Mouse (Mus musculus): ENCODE measurements around the gene Gins2.

The Gins2 gene

DNA sequence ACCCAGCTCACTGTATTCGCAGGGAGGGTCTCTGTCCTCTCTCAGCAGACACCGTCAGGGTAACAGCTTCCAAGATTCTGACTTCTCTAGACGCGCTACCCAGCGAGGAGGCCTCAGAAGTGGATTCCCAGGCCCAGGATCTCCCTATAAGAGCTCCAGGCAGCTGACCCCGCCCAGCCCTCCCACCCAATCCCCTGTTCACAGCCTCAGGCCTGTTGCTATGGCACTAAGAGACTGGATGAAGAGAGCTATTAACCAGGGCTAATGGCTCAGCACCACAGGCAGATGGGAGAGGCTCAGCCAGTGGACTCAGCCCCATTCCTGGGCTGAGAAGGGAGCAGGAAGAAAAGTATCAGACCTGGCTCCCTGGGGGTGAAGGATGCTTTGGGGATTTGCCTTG lies 13.6 kb upstream of the Gins2 start:
- no peak for DNase-seq (ENCODE audit: low spot score in 2 of 2)

DNA sequence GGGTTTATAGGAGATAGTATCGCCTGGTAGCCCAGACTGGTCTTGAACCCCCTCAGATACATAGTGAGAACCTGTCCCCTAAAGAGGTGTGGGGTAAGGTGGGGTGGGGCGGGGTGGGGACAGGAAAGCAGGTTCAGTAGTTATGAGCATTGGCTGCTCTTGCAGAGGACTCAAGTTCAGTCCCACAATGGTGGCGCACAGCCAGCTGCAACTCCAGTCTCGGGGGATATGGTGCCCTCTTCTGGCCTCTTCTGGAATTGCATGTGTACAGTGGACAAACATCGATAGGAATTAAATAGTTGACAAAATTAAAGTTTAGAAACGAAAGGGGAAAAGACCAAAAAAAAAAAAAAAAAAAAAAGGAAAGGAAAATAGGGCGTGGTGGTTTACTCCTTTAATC lies 10.4 kb upstream of the Gins2 start:
- DNase-seq (ENCODE audit: low spot score in 2 of 2), result peak in 1 of 2 experiments; percentile 83

DNA sequence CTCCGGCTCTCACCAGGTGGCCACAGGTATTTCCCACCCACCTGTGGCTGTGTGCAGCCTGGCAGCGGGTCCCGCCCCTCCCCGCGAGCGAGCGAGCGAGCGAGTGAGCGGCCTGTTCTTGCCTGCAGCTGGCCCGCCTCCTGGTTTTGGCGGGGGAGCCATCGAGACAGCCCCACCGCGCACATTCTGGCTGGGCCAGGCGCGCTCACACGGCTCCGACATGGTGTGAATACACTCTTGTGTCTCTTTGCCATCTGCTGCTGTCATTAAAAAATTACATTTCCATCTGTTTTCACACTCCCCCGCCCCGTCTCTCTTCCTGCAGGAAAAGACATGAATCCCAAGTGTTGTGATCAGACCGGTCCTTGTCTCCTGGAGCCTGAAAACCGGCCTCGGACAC lies 9.5 kb upstream of the Gins2 start:
- peak; percentile 75 to 90 for DNase-seq (ENCODE audit: low spot score in 2 of 2)

DNA sequence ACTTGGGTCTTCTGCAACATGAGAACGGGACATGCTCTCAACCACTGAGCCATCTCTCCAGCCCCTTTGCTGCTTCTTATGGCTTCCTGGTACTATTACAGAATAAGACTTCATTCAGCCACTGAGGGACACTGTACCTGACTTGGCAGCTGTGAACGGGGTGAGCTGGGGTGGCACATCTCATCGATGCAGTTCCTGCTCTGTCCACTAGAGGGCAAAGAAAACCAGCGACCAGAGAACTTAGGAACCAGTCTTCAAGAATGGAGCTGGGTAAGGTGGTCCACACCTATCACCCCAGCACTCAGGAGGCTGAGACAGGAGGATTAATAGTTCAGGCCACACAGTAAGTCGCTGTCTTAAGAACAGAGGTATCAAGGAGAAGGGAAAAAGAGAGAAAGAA lies 6.9 kb upstream of the Gins2 start:
- DNase-seq (ENCODE audit: low spot score in 2 of 2), result peak in 1 of 2 experiments; percentile 55

DNA sequence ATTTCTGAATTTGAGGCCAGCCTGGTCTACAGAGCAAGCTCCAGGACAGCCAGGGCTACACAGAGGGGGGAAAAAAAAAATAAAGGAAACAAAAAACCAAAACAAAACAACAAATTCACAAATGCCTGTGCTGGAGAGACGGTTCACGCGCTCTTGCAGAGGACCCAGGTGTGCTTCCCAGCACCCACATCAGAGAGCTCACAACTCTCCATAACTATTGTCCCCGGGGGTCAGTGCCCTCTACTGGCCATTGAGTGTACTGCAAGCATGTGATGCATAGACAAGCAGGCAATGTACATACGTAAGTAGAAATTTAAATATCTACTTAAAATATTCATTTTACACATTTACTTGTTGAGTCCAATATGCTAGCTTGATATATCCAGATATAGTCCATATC lies 5.5 kb upstream of the Gins2 start:
- DNase-seq (ENCODE audit: low spot score in 2 of 2), result no peak

DNA sequence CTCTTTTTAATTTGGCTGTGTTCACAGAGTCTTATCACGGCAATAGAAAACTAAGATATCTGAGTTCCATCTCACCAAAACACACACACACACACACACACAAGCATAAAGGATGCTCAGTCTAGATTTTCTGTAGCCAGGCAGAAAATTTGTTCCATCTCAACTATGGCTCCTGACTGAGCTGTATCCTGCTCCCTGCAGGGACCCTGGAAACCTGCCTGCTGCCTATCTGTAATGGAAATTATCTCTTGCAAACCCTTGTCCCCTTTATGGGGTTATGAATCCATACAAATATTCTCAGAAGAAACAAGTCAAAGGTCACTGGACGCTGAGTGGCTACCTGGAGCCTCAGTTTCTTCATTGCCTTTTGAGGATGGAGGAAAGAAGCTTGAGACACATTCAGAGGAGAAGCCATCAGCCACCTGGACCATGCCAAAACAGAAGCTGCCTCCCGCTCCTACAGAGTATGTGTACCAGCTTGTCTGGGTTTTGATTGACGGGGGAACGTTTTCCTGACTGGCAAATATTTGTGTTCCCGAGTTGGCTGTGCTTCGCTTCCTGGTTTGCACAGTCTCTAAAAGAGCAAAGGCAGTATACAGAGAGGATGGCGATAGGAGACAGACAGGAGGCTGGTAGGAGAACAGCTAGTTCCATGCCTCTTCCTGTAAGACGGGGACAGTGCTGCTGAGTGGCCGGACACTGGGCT lies 2.6 kb upstream of the Gins2 start:
- DNase-seq (ENCODE audit: low spot score in 2 of 2), result no peak

DNA sequence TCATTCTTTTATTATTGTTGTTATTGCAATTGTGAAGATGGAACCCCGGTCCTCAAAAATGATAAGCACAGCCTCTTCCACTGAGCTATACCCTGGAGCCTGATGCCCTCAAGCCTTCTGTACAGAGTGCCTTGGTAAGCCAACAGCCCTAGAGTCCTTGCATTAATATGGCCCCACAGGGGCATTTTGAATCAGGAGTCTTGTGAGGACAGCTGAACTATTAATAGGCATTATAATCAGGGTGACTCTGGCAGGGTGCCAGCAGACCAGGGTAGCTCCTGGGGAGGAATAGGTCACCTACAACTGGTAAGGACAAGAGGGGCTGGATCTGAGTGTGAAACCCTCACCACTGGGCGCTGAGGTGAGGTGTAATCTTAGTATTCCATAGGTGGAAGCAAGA lies 817 bp upstream of the Gins2 start:
- no peak for DNase-seq (ENCODE audit: low spot score in 2 of 2)

DNA sequence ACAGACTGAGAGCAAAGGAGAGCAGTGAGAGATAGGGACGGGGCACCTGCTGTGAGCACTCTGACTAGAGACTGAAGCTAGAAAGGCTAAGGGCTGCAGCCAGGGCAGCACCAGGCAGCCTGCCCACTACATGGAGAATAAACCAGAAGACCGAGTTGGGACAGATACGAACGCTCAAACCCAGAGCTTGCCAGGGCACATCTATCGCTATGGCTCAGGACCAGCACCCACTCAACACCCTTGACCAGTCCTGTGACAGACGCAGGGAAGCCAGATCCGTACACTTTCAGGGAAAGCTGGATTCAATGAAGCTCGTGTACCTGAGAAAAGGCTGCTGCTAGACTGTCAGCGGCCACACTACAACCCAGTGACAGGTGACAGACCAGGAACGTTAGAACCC lies 3.6 kb downstream of the Gins2 start:
- DNase-seq (ENCODE audit: low spot score in 2 of 2), result no peak

DNA sequence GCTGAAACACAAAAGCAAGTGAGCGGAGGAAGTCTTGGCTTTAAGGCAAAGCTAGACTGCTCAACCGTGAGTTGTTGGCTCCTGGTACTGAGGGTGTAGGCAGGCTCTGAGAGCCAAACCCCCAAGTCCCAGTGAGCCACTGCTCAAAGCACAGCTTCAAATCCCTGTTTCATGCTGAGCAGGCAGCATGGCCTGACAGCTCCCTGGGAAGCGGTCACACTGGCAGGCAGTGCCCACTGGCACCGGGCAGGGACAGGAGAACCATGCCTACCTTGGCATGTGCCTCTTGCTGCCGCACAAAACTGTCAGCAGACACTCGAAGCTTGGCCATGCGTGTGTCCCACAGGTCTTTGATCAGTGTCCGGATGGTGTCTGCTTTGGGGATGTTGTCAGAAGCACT lies 7.3 kb downstream of the Gins2 start:
- no peak for DNase-seq (ENCODE audit: low spot score in 2 of 2)

DNA sequence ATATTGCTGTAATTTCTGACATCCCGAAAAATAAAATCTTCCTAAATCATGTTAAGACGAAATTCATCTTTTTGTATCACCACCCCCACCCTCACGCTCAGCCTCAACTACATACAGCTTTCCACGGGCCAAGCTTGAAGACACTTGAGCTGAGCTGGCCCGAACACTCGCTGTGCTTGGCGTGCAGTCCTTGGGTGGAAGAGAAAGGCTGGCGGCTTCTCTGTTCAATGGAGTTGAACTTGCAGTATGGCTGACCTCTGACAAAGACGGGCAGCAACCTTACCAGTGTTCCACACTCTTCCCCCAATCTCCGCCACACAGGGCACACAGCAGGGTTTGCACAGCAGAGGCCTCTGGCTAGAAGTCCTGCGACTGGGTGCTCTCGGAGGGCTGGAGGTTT lies 7.8 kb downstream of the Gins2 start:
- no peak for DNase-seq (ENCODE audit: low spot score in 2 of 2)

DNA sequence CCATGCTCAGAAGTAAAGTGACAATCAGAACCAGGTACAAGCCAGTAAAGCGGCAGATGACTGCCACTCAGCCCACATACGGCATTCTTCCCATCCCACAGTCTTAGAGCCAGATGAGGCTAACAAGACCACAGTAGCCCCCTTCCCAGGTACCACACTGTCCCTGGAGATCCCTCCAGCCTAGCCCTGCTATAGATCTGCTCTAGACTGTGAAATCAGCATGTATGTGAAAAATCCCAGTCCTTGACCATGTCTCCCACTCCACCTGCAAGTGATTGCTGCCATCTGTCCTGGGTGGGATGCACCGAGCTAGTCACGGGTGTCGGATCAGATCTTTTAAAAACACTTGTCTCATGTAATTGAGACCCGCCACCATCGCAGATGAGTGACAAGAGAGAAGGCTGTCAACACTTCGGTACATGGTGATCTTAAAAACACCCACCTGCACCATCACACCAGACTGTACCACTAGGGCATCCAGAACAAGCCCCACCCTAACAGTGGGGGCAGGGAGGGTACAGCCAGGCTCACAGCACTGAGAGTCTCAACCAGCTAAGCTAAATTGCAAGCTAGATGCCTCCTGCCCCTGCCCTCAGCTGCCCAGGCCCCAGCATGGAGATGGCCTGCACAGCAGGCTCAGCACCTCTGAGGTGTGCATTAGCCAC lies 8.6 kb downstream of the Gins2 start:
- DNase-seq (ENCODE audit: low spot score in 2 of 2), result no peak

DNA sequence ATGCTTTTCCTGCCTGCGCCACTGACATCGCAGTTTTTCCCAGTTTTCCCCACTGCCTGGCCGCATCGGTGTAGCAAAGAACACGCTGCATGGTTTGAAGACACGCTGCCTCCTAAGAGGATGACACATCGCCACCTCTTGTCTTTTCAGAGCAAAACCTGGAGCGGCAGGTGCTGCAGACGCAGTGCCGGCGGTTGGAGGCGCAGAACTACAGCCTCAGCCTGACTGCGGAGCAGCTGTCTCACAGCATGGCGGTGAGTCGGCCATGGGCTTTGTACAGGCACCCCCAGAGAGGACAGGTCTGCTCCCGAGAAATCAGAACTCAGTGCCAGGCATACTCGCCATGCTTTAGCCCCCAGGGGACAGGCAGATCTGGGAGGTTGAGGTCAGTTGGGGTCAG lies 11.3 kb downstream of the Gins2 start:
- DNase-seq (ENCODE audit: low spot score in 2 of 2), result no peak

DNA sequence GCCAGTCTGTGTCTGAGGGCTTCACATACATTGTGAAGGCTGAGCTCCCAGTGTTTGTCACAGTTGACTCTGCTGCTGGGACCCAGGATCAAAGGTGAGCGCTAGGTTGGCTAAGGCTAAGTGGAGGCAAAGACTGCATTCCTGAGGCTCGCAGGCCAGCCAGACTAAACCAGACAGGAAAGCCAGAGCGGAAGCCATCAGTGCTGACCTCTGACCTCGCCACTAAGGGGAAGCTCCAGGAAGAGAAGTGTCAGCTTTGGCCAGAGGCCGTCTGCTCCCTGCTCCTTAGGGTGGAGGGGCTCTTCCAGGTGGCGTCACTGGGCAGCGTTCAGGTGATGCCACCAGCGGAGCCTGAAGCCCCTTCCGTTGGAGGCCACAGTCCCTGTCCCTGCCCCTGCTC lies 13.3 kb downstream of the Gins2 start:
- DNase-seq (ENCODE audit: low spot score in 2 of 2), result no peak

DNA sequence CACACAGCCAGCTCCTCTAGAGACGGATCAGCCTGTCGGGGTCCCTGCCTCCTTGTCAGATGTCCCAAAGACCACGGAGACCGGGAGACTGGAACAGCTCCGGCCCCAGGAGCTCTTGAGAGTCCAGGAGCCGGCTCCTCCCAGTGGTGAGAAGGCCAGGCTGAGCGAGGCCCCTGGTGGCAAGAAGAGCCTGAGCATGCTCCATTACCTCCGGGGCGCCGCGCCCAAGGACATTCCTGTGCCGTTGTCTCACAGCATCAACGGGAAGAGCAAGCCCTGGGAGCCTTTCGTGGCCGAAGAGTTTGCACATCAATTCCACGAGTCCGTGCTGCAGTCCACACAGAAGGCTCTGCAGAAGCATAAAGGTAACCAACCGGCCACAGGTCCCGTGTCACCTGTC lies 14.2 kb downstream of the Gins2 start:
- DNase-seq (ENCODE audit: low spot score in 2 of 2), result no peak

DNA sequence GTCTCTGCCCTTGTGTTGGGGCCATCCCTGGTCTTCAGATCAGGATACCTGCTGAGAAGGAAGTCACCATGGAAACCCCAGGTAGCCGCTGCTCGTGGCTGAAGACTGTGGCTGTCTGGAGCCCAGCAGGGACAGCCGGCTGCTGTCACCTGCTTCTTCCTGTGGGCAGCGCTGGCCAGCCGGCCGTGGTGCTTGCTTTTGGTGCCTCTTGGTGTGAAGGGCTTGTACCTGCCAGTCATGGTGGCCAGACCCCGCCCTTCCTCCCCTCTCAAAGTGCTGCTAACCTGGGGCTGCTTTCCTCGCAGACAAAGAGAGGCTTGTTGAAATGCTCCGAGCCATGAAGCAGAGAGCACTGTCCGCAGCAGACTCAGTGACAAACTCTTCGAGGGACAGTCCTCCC lies 15.2 kb downstream of the Gins2 start:
- DNase-seq (ENCODE audit: low spot score in 2 of 2), result no peak

DNA sequence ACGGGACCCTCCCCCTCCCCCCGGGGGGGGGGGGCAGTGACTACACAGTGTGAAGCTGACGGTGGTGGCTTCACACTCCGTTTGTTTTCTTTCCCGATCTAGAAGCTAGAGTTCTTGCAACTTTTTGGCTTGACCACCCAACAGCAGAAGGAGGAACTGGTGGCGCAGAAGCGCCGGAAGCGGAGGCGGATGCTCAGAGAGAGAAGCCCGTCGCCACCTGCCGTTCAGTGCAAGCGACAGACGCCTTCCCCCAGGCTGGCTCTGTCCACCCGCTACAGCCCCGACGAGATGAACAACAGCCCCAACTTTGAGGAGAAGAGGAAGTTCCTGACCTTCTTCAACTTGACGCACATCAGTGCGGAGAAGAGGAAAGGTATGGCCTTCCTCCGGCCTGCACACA lies 16.6 kb downstream of the Gins2 start:
- DNase-seq (ENCODE audit: low spot score in 2 of 2), result peak in 1 of 2 experiments; percentile 79

DNA sequence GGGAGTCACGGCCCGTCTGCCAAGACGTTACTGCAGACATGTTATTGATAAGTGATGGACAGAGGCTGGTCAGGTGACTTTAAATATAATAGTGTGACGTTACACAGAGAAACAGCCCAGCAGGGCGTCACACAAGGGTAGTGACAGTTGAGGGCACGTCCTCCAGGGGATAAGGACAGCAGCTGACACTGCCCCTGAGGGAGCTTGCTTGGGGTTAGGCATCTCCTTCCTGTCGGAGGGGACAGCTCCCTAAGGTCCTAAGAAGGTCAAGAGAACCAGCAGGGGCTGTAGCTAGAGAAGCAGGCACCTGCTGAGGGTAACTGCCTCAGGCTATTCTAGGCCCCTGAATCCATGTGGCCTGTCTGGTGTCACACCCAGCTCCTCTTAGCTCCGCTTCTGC lies 17.5 kb downstream of the Gins2 start:
- no peak for DNase-seq (ENCODE audit: low spot score in 2 of 2)

DNA sequence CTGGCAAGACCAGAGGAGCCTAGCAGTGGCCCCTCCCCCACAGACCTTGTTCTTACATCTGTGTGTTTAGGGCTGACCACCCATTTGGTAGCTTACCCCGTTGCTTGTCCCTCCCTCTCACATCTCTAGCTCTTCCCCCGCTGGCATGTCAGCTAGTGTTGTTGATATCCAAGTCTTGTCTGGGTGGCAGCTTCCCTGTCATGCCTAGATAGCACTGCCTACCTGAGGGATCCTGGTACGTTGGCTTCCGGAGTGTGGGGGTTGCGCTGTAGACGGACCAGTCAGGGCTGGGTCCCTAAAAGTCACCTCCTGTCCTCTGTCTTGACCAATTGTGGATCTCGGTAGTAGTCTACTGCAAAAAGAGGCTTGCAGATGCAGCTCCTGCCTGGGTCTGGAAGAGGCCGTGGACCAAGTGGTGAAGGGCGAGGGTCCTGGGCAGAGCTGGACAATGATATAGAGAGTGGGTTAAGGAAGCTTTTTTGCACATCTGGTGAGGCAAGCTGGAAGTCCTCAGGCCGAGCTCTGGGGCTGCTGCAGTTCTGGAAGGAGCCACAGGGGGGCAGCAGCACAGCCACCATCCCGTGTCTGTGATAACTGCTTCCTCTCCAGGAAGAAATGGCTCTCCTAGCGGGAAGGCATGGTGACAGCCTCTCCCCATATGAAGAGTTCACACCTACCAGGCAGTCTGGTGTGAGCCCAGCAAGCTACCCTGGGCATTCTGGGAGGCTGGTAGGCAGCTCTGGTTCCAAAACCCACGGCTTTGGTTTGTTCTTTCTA lies 19.0 kb downstream of the Gins2 start:
- peak in 1 of 2 experiments; percentile 82 for DNase-seq (ENCODE audit: low spot score in 2 of 2)

DNA sequence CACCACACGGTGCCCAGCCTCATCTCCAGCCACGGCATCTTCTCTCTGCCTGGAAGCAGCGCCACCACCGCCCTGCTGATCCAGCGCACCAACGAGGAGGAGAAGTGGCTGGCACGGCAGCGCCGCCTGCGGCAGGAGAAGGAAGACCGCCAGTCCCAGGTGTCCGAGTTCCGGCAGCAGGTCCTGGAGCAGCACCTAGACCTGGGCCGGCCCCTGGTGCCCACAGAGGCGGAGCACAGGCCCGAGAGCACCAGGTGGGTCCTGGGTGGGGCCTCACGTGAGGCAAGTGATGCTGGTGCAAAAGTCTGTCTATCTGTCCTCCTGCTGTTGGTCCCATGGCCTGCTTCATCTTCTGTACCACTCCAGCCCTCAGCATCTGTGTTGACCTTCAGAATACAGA lies 20.0 kb downstream of the Gins2 start:
- DNase-seq (ENCODE audit: low spot score in 2 of 2), result no peak

DNA sequence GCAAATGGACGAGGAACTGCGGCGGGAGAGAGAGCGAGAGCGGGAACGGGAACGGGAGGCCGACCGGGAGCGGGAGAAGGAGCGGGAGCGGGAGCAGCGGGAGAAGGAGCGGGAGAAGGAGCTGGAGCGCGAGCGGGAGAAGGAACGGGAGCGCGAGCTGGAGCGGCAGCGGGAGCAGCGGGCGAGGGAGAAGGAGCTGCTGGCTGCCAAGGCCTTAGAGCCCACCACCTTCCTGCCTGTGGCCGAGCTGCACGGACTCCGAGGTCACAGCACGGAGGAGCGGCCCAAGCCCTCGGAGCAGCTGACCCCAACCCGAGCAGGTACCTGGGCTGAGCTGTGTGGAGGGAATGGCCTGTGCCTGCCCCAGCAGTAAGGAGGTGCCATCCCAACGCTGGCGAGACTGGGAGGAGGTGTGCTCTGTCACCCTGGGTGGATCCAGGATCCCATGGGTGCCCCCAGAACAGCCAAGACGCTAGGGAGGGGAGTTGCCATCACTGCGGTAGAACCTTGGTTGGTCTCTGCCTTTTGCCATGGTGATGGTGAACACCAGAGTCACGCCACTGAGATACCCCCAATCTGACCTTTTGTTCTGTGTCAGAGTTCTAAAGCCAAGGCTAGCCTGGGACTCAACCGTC lies 20.8 kb downstream of the Gins2 start:
- DNase-seq (ENCODE audit: low spot score in 2 of 2), result no peak

DNA sequence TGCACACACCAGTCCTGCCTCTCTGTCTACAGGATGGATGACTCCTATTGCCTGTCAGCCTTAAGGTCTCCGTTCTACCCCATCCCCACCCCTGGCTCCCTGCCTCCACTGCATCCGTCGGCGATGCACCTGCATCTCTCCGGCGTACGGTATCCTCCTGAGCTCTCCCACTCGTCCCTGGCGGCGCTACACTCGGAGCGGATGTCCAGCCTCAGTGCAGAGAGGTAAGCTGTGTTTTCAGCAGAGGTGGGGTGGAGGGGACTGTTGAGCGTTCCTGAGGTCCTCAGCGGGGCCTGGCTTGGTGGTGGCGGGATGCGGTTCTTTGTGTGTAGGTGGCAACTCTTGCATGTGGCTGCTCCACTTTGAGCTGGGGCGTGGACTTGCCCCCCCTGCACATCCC lies 21.4 kb downstream of the Gins2 start:
- DNase-seq (ENCODE audit: low spot score in 2 of 2), result no peak

DNA sequence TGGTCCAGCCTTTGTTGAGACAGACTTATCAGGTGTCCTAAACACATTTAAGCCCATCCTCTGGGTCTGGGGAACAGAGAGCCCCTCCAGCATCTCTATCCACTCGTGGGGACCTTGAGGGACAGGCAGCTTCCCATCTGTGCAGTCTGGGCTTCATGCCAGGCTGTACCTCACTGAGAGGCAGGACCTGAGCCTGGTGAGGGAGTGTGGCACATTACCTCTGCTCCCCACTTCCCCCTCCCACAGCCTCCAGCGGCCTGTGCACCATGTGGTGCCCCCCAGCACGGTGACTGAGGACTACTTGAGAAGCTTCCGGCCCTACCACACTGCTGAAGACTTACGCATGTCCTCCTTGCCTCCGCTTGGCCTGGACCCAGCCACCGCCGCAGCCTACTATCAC lies 22.4 kb downstream of the Gins2 start:
- no peak for DNase-seq (ENCODE audit: low spot score in 2 of 2)
